Mouse (Mus musculus): ENCODE measurements around the gene Mlycd. TPM values are rescaled to one million over a fixed set of nuclear protein-coding genes. Genes with fewer than 3 reads are reported as not detected.

Mlycd gene
- total RNA-seq, 2 experiments from 2014 or later: 70.4 to 72.5 TPM

- no peak for DNase-seq
These were observed 39.0 kb downstream of the Mlycd start, which contains the start of gene Osgin1 for GRCm38 (mm10) chr8:119433582-119434174. Gene Osgin1, plus strand, starts transcription at chr8:119434124.

GRCm38 (mm10) chr8:119434569-119434968 is 39.9 kb downstream of the Mlycd start:
- DNase-seq: no peak

DNA sequence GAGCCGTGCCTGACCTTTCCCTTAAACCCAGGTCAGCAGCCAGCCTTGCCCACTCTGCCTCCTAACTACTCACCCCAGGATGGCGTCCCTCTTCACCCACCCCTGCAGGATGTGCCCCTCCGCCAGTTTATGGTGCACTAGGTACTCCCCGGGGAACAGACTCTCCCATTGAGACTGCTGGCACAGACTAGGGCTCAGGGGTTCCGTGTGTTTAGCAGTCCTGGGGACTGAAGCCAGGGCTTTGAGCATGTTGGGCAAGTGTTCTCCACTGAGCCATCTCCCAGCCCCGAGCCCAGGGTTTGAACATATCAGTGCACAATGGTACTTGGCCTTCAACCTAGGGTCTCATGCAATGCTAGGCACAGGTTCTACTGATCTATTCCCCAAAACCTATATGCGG is 40.8 kb downstream of the Mlycd start:
- no peak for DNase-seq

DNA sequence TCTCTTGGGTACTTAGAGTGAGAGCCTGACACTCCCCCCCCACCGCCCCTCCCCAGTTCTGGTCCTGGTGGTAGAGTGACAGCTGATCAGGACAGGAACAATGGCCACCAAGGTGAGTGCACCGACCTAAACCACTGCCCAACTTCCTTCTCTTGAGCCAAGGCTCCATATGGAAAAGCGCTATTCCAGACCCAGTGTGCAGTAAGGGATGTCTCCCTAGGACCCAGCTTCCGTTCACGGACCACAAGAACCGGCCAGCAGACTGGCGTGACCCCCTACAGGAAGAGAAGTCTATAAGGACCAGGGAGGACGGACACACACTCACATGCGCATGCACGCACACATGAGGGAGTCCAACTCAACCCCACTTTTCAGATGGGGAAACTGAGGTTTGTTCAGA is 41.7 kb downstream of the Mlycd start:
- no peak for DNase-seq

- DNase-seq: peak; percentile 71
These were observed 42.3 kb downstream of the Mlycd start for GRCm38 (mm10) chr8:119436933-119437332.

DNA sequence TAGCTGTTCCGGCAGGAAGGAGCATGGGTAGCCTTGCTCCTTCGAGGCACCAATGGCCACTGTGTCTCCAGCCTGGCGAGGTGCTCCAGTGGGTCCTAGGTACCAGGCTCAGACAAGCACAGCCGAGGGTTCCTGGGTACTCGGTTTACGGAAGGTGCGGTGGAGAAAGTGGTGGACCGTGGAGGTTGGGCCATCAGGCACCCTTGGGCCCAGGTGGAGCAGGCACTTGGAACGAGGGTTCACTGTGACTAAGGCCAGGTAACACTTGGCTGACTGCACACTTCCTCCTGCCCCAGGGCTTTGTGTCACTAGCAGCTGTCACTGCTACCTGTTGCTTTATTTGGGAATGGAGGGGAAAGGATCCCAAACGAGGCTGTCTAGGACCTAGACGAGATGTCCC is 42.8 kb downstream of the Mlycd start:
- DNase-seq: no peak

DNA sequence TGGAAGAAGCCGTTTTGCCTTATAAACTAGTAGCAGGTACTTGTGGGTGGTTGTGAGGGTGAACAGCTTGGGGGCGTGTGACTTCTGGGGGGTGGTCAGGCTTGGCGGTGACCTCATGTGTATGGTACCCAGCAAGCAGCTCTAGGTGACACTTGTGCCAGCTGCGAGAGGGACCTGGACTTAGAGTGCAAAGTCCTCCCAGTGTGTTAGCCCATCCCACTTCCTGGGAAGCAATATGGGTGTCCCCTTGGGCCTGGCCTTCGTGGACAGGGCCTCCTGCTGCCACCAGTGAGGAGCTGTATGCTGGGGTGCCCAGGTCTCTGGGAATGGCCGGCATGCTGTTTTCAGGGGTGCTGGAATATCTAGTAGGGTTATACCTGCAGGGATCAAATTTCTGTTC is 44.2 kb downstream of the Mlycd start:
- DNase-seq: no peak

GRCm38 (mm10) chr8:119439424-119439823 is 44.7 kb downstream of the Mlycd start:
- DNase-seq: no peak

DNA sequence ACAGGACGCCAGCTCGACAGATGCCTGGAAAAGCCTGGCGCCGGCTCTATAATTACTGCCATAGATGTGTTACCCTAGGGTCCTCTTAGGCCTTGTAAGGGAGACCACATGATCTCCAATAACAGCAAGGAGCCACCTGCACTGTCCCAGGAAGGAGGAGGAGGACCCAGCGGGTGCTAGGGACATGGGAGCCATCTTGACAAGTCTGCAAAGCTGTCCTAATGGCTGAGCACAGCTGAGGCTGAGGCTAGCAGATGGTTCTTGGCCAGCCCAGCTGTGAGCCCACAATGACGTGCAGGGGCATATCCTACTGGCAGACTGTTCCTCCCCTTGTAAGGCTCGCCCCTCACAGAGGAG is 45.2 kb downstream of the Mlycd start:
- DNase-seq: no peak

DNA sequence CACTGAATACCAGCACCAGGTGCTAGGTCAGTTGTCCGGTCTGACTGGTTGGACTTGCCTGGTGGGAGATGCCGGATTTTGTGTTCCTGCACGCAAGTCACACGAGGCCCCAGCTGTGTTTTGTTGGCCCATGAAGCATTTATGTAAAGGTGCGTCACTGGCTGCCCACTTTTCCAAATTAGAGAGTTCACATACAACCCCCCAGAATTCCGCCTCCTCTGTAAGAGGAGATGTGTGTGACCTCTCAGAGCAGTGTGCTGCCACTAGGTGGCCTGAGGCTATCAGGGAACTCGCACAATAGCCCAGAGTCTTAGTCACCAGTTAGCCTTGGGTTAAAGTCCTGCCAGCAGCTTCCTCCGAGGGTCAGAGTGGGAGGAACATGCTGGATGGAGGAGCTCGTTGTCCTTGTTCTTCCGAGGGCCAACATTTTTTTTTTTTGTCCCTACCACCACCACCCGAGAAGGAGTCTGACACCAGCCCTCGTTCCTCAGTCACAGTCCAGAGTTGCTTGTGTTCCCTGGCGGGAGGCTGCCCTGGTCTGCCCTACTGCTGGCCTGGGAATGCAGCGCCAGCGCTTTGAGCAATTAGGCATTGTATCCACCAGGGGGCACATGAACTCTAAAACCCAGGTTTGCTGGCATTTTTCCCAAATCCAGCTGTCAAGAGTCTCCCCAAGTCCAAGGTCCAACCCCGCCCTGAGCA is 45.7 kb downstream of the Mlycd start:
- DNase-seq: peak; percentile 86

DNA sequence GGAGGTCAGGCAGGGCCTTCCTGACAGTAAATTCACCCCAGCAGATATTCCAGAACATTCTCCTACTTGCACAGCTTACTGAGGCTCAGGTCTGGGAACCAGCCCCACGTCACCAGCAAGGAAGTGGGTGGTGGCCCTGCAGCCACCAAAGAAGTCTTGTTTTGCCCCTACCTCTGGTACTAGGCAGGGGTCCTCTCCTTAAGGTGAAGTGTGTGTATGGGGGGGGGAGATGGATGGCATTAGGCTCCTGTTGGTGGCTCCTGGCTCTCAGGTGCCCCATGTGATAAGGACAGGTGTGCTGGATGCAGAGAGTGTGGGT is 46.2 kb downstream of the Mlycd start:
- no peak for DNase-seq

DNA sequence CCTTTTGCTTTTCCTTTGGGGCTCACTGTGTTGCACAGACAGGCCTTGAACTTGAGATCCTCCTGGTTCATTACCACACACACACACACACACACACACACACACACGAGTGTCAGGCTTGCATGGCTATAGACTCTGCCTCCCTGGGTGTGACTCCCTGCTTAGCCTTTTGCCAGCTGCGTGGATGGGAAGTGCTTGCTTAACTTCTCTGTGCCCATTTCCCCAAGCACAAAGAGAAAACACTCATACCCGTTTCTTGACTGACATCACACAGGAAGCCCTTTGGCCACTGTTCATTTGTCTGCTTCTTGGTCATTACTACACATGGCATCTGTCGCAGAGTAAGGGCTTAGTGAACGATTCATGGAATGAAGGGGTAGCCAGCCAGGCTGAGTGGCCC is 47.3 kb downstream of the Mlycd start:
- no peak for DNase-seq

GRCm38 (mm10) chr8:119442970-119443369 is 48.3 kb downstream of the Mlycd start:
- no peak for DNase-seq

GRCm38 (mm10) chr8:119446211-119446989 is 51.7 kb downstream of the Mlycd start, which contains the start of gene Necab2:
Gene Necab2, plus strand, starts transcription at chr8:119446719.
- DNase-seq: peak; percentile 89

- no peak for DNase-seq
These were observed 52.5 kb downstream of the Mlycd start for GRCm38 (mm10) chr8:119446990-119447780.

DNA sequence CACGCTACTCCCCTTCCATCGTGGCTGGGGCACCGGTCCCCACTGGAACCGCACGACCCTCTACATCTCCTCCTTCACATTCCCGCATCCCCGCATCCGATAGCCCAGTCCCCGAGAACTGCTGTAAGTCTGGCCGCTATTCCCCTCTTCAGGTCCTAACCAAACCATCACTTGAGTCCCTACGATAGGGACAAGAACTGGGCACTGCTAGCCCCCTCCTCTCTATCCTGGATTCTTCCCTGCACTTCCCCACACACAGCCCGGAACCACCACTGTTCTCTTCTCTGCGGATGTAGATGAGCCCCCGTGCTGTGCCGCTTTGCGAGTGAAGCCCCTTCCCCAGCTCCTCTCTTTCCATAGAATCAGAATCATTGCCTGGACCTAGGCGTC is 53.1 kb downstream of the Mlycd start:
- DNase-seq: no peak

DNA sequence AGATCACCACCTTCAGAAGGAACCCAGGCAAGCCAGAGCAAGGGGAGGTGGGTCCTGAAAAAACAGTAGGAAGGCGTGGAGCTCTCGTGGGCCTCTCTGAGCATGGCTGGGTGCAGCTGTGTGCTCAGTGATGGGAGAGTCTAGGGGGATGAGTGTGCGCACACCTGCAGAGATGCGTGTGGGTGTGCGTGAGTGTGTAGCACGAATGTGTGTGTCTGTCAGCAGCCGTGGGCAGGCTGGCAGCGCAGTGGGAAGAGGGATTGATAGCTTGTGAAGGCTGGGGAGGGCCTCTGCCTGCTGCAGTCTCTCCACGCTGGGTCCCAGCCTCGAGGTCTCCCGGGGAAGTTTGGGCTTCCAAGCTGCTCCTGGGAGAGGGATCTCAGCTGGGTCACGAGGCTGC is 54.9 kb downstream of the Mlycd start:
- DNase-seq: no peak

- no peak for DNase-seq
These were observed 56.5 kb downstream of the Mlycd start for GRCm38 (mm10) chr8:119451131-119451530.

- DNase-seq: no peak
These were observed 58.2 kb downstream of the Mlycd start for GRCm38 (mm10) chr8:119452919-119453318.

DNA sequence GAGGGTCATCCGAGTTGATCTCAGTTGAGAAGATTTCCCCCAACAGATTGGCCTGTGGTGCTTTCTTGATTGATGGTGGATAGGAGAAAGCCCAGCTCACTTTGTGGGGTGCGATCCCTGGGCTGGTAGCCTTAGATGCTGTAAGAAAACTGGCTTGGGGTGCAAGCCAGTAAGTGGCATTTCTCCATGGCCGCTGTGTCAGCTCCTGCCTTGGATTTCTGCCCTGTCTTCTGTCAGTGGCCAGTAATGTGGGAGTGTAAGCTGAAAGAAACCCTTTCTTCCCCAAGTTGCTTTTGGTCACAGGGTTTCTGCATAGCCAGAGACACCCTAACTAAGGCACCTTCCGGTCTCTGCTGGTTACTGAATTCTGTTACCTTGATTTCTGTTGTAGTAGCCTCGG is 61.4 kb downstream of the Mlycd start:
- no peak for DNase-seq

DNA sequence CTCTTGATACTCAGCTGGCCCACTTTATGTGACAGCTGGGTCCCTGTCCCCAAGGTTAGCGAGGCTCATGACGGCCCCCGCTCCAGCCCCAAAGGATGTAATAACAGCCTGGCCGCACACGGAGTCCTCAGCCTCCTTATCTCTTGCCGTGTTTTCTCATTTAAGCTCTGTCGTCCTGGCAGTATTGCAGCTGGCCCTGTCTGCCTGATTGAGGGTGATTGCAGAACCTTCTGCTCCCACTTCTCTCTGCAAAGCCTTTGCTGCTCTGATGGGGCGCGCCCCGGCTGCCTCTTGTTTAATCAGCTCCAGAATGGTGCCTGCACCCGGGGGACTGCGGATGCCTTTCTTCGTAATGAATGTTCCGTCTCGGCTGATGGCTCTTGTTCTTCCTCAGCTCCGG is 65.0 kb downstream of the Mlycd start:
- DNase-seq: no peak
